ENCODE assay signal across 8 mouse cellular contexts in the genomic region with DNA sequence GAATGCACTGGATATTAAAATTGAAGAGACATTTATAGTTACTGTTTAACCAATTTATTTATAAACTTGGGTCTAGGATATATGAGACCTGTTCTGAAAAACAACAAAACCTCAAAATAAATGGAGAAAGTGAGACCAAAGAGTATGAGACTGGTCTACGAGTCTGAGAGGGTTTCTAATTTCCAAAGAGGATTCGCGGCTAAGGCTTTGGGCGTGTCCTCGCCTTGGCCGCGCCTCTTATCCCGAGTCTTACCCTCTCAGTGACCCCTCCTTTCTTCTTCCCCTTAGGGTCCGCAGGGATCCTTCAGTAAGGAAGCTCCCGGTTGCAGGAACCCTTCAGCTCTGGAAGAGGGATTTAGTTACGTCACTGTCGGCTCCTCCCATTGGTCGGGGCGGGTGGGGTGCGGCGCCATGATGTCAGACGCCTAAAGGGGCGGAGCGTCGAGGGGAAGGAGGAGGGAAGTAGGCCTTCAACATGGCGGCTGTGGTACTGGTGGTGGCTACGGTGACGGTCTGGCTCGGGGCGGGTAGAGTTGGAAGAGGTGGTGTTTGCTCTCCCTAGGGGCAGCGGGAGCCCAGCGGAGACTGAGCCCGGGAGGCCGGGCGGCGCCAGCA. TPM values are rescaled to one million over a fixed set of nuclear protein-coding genes. Genes with fewer than 3 reads are reported as not detected.
DNase-seq lines count a peak whose midpoint lies in the region; ATAC-seq and TF ChIP-seq lines count a peak whose summit lies in the region.

A gene (plus strand): TSS at position 413 of the 615 bp plus-strand sequence.

- peak within 1 kb of the TSS; percentile 88 for H3K4me3 ChIP-seq in gastrocnemius, adult 2 months
- peak within 1 kb of the TSS; percentile 88 for H3K4me3 ChIP-seq in hindbrain, postnatal 0 days (ENCODE audit: low read length)
- H3K4me3 ChIP-seq in left cerebral cortex, adult 2 months: peak within 1 kb of the TSS; percentile 84

- WGBS in hindbrain, postnatal 0 days: under 1% methylated on average over 31 of the region's 31 CpGs

- no peaks in the 10 kb centered on the region for H3K27me3 ChIP-seq in hindbrain, postnatal 0 days (ENCODE audit: insufficient read depth, low read length)

- peak; percentile 99 for DNase-seq in ZHBTc4 (ENCODE audit: low read depth, low spot score)
- DNase-seq in gastrocnemius, adult 2 months: peak; percentile 96
- peak; percentile 98 for DNase-seq in hindbrain, postnatal 0 days (ENCODE audit: low spot score)
- DNase-seq in left cerebral cortex, adult 2 months (ENCODE audit: extremely low spot score in 1 of 2, low spot score in 2 of 2): peak; percentile 88 to 90
- peak; percentile 89 to 91 for DNase-seq in right cerebral cortex, adult 2 months (ENCODE audit: low spot score in 2 of 2)
- DNase-seq in urinary bladder, postnatal 14 days (ENCODE audit: low spot score): peak; percentile 95

- H3K9me3 ChIP-seq in hindbrain, postnatal 0 days (ENCODE audit: low read length): no peaks in the 10 kb centered on the region

- H3K4me1 ChIP-seq in hindbrain, postnatal 0 days (ENCODE audit: insufficient read depth, low read length): peaks cover 8% of the 10 kb centered on the region

- H3K9ac ChIP-seq in hindbrain, postnatal 0 days (replicated peaks; ENCODE audit: low read length): peak within 1 kb of the TSS; percentile 76

- intact Hi-C loops in gastrocnemius, adult 2 months (cut with DNase I): loop anchor here (2.0 kb wide), 1 partner anchor 34 kb away; a partner anchor contains a TSS
- intact Hi-C loops in left cerebral cortex, adult 2 months (cut with DNase I): loop anchor here (1.0 kb wide), 1 partner anchor 34 kb away; a partner anchor contains a TSS

- no peaks in the 10 kb centered on the region for H3K36me3 ChIP-seq in hindbrain, postnatal 0 days (ENCODE audit: insufficient read depth, low read length)

- peak within 1 kb of the TSS; percentile 77 for H3K4me2 ChIP-seq in hindbrain, postnatal 0 days (ENCODE audit: low read depth, low read length)

- H3K27ac ChIP-seq in gastrocnemius, adult 2 months: peak within 1 kb of the TSS; percentile 94
- H3K27ac ChIP-seq in hindbrain, postnatal 0 days: peak within 1 kb of the TSS; percentile 91
- peak within 1 kb of the TSS; percentile 91 for H3K27ac ChIP-seq in left cerebral cortex, adult 2 months

- no peak for TF ChIP-seq CTCF in gastrocnemius, adult 2 months (IDR thresholded peaks at IDR 0.05)
- no peak for TF ChIP-seq CTCF in hindbrain, postnatal 0 days (IDR thresholded peaks at IDR 0.05; ENCODE audit: low read depth)
- no peak for TF ChIP-seq CTCF in left cerebral cortex, adult 2 months (IDR thresholded peaks at IDR 0.05)

- ATAC-seq in common myeloid progenitor, adult 5-6 weeks (replicated peaks; ENCODE audit: low read depth, poor library complexity, severe bottlenecking): peak; percentile 96
- ATAC-seq in hindbrain, postnatal 0 days: peak; percentile 99
- ATAC-seq in megakaryocyte, adult 5-6 weeks (ENCODE audit: poor library complexity, severe bottlenecking): peak; percentile 98

RNA-seq across cellular contexts. Expression of the gene that starts here (rescaled TPM):
- total RNA-seq in common myeloid progenitor, adult 5-6 weeks (2017): 28.9 and 44.8 TPM in 2 replicates
- 10 to 100 TPM; 35.7 to 39.2 TPM for total RNA-seq in gastrocnemius, adult 2 months (2021)
- total RNA-seq in hindbrain, postnatal 0 days (2014; rRNA removed): 31.1 TPM in 2 replicates
- 54.8 and 57.6 TPM in 2 replicates for polyA plus RNA-seq in hindbrain, postnatal 0 days (2015; fragmentation: Nextera tagmentation; extraction: Ambion mirVana)
- total RNA-seq in left cerebral cortex, adult 2 months (2021): 10 to 100 TPM; 47.7 to 49.0 TPM
- total RNA-seq in megakaryocyte, adult 5-6 weeks (2015): 49.9 and 51.2 TPM in 2 replicates
- 43.6 and 47.6 TPM in 2 replicates for total RNA-seq in megakaryocyte, adult 5-6 weeks (2017)

Comparison
In these comparisons a context has a peak if more than half of its experiments do, and no peak if none do; other contexts are left out.
1. Peak in every context shown above with its lines: DNase-seq, ATAC-seq, H3K4me3 ChIP-seq and H3K27ac ChIP-seq.